Mouse (Mus musculus): ENCODE data around the gene Myo1c.

Myo1c gene

DNA sequence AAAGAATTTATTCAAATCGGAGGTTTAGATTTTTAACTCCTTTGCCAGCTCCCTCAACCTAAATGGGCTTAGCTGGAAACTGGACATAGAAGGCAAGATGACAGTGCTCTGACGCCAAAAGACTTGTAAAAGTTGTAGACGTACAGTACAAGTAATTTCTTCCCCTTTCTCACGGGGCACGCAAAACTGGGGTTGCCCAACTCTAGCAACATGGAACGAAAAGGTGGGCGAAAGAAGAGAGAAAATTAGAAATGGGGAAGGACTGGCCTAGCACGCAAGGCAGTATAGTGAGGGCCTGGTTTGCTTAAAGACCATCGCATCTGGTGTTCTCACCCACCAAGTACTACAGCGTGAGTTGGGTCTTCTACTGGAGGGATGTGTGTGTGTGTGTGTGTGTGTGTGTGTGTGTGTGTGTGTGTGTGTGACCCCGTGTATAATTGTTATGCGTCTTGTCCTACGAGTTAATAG, 688 bp downstream of the Myo1c start:
- no peak for DNase-seq

DNA sequence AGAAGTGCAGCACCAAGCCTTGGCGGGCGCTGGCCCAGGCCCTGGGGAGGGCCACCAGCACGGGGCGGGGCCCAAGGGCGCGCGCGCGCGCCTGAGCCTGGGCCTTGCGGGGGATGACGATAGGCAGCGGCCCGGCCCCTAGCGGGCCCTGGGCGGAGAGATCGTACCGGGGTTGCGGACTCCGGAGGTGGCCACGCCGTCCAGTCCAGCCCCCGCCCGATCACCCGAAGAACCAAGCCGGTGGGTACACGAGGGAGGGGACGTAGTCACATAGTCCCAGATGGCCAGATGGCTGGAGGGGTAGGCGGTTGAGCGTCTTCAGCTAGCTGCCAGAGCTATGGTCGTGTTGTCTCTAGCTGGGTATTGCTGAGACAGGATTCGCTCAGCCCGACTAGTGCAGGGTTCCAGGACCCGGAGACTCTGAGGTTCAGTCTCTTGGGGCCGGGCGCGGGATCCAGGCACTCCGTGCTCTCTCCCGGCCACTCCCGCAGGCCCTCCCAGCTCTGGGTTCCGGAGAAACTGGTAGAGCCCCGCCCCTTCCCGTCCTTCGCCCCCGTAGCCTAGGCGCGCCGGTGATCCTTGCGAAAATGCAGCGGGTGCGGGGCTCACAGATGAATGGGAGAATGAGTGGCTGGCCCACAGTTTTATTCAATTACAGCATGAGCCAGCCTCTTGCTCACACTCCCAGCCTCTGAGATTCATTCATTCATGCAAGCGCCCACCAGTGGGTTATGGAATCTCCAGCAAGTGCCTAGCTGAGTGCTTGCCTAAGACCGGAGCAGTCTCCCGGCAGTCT, 1.3 kb downstream of the Myo1c start:
- peak; percentile 72 for DNase-seq

DNA sequence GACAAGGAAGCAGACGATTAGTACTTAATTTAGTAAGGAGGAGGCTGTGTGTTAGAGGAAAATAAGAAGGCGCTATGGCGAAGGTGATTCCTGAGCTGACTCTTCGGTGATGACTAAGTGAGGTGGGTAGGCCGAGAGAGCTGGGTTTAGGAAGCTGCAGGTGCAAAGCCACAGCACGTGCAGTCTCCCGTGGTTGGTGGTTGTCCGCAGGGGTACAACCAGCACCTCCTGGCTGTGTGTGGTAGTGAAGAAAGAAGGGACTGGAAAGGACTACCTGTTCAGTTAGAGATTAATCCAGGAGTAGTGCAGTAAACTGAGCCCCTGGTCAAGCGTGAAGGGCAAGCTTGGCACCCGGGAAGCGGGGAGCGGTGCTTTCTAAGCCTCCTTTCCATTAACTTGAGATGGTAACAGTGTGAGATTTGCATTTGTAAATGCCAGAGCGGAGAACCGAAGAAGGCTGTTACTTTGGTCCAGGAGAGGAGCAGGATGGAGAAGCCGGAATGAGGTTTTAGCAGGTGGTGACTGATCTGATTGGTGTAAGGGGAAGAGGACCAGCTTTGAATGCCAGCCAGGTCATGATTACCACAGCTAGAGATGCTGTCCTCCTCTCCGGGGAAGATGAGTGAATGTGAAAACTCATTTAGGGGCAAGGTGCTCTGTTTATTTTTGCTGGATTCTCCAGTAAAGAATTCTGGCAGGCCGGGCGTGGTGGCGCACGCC, 2.1 kb downstream of the Myo1c start:
- peak; percentile 26 for DNase-seq

DNA sequence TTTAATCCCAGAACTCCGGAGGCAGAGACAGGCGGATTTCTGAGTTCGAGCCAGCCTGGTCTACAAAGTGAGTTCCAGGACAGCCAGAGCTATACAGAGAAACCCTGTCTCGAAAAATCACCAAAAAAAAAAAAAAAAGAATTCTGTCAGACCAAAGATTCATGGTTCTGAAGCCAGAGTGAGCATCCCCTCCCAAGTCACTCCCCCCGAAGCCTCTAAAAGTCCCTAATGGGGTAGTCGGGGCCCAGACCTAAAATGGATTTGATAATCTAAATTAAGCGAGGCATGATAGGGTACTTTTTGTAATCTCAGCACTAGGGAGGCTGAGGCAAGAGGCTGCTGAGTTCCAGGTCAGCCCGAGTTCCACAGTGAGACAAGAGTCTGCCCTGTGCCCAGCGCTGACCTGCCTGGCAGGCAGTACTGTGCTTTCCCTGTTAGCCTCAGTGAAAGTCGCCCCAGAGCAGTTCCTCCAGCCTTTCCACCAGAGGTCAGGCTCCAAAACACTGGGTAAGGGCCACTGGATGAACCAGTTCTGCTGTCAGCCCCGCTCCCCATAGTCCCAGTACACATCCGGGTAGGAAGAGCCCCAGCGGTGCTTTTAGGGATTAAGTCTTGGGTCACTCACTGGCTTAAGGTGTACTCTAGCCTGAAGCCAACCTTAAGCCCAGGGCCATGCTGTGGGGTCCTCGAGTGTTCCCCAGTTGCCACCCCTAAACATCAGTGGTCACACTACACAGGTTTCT, 2.8 kb downstream of the Myo1c start:
- DNase-seq, result no peak

- peak; percentile 71 for DNase-seq
Observed at GRCm38 (mm10) chr11:75653781-75654470, 3.6 kb downstream of the Myo1c start.

- DNase-seq, result peak; percentile 47
Observed at GRCm38 (mm10) chr11:75654471-75655390, 4.4 kb downstream of the Myo1c start.

GRCm38 (mm10) chr11:75655621-75656545, 5.6 kb downstream of the Myo1c start:
- DNase-seq, result peak; percentile 60

- no peak for DNase-seq
Observed at GRCm38 (mm10) chr11:75656621-75657590, 6.6 kb downstream of the Myo1c start.

DNA sequence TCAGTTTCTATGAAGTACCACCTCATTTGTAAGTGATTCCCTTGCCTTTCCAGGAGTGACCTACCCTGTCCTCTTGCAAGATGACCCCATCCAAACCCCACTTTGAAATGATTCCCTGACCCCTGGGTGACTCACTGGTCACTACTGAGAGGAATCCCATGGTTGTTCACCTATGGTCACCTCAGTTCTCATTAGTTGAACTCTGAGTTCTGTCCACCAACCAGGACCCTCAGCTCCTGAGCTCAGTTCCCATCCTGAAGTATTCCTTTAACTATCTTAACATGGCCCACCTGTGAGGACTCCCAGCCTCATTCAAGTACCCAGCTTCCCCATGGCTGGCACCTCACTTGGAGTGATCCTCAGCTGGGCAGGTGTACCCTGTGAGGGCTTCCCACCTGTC, 7.5 kb downstream of the Myo1c start:
- no peak for DNase-seq

GRCm38 (mm10) chr11:75658311-75658710, 8.0 kb downstream of the Myo1c start:
- DNase-seq, result no peak

DNA sequence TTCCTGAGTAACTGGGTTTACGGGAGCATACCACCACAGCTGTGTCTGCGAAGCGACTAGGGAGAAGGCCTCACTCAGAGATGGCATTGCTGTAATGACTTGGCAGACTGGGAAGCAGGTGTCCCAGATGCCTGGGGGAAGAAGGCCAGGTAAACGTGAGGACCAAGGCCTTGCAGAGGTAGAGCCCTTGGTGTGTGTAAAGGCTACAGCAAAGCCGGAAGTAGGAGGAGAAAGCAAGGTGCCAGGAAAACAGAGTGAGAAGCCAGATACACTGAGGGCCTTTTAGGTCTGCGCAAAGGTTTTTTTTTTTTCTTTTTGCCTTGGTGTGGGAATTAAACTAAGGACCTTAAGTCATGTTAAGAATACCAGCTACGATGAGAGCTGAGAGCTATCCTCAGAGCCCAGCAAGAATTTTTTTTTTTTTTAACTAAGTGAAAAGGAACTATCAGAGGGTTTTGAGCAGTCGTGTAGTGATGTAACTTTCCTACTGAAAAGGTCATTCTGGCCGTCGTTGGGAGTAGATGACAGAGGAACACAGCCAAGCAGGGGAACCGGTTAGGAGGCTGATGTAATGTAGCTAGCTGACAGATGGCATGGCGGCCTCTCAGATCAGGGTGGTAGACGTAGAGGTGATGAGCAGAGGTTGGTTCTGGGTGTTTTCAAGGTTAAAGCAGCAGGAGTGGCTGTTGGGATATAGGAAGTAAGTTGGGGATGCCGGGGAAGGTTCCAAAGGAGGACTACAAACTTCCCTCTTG, 8.9 kb downstream of the Myo1c start:
- DNase-seq, result no peak

DNA sequence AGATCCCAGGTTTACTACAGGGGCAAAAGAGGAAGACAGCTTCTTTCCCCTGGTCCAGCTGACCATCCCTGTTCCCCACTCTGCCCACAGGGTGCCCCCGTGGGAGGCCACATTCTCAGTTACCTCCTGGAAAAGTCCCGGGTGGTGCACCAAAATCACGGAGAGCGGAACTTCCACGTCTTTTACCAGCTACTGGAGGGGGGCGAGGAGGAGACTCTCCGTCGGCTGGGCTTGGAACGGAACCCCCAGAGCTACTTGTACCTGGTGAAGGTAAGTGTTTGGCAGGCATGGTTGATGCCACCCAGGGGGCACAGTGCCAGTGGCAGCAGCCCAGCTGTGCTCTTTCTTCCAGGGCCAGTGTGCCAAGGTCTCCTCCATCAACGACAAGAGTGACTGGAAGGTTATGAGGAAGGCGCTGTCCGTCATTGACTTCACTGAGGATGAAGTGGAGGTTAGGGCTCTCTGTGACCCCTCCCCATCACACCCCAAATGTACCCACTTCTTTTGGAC, 9.8 kb downstream of the Myo1c start:
- DNase-seq, result no peak

DNA sequence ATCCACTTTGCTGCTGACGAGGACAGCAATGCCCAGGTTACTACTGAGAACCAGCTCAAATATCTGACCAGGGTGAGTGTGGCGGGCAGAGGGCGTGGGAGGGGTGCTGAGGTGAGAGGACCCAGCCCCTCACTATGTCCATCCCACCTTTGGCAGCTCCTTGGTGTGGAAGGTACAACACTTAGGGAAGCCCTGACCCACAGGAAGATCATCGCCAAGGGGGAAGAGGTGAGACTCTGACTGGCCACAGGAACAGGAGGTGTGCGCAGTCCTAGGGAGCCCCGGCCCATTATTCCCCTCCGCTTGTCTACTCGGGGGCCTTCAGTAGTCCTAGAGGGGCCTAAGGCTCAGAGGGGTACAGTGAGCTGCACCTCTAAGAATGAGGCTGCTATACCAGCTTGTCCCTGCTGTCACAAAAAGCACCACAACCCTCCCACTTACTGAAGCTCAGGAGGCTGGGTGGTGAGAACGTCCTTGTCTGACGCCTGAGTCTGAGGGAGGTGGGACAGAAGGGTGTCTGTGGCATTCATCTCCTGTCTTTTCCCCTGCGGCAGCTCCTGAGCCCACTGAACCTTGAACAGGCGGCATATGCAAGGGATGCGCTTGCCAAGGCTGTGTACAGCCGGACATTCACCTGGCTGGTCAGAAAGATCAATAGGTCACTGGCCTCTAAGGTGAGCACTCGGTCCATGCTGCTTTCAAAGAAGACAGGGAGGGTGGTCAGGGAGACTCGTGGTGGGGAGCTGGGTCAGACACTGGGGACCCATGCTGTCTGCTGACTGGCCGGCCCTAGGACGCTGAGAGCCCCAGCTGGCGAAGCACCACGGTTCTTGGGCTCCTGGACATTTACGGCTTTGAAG, 10.9 kb downstream of the Myo1c start:
- no peak for DNase-seq

DNA sequence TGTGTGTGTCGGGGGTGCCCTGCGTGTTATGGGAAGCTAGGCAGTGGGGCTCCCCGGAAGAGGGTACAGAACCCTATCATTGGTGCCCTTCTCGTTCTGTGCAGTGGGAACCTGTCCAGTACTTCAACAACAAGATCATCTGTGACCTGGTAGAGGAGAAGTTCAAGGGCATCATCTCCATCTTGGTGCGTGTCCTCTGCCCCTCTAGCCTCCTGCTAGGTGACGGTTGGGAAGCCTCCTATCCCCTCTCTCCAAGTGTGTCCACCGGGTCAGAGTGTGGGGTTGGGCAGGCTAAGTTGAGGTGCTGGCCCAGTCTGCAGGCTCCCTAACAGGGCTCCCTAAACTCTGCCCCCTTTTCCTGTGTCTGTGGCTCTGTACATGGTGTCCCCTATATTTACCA, 11.8 kb downstream of the Myo1c start:
- DNase-seq, result no peak

DNA sequence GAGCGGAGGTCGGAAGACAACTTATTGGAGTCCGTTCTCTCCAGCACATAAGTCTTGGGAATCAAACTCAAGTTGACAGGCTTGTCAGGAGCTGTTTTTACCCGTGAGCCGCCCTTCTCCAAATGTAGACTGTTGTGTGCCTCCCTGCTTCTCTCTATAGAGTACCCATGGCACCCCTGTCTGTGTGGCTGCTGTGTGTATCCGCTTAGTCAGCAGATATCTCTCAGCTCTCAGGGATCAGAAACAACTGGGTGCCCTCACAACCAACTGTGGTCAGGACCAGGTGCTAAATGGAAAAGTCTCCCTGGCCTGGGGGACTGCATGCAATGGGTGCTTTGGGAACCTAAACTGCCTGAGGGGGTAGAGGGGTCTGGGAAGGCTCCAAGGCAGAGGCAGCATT, 16.0 kb downstream of the Myo1c start:
- no peak for DNase-seq

- no peak for DNase-seq
Observed at GRCm38 (mm10) chr11:75668621-75669020, 18.3 kb downstream of the Myo1c start.

- DNase-seq, result no peak
Observed at GRCm38 (mm10) chr11:75669176-75669852, 19.0 kb downstream of the Myo1c start.
